Mouse (Mus musculus) midbrain, embryonic 11.5 days (tissue): ENCODE results near the gene Rangap1. TPM values are rescaled to one million over a fixed set of nuclear protein-coding genes. Genes with fewer than 3 reads are reported as not detected.
A peak's percentile ranks its signal among the peaks of the same experiment; 100 is the strongest.

Experiments used
- ATAC-seq: fragments of 200-750 bp; cut with Nextera tagmentation; 2 replicates; pipeline ENCODE4 v1.8.0; 2017; ENCODE audit warnings: moderate TSS enrichment, moderate library complexity; ENCODE audit not compliant: low FRiP score
- DNase-seq: peaks from one replicate; pipeline ENCODE4 v3.0.0; 2015; ENCODE audit warnings: low spot score; ENCODE audit errors: missing footprints
- H3K27ac ChIP-seq: fragments of 300-500 bp; sonication (generic); 2 replicates; pipeline ENCODE4 v1.5.1; 2014; ENCODE audit warnings: low read depth, low read length
- H3K27me3 ChIP-seq: fragments of 300-500 bp; sonication (generic); 2 replicates; pipeline ENCODE4 v1.6.1; 2014; ENCODE audit warnings: mild to moderate bottlenecking, low read length, moderate library complexity, mixed read lengths; ENCODE audit not compliant: control insufficient read depth, insufficient read depth
- H3K36me3 ChIP-seq: fragments of 300-500 bp; sonication (generic); 2 replicates; pipeline ENCODE4 v1.6.1; 2014; ENCODE audit warnings: mild to moderate bottlenecking, low read length, moderate library complexity, mixed read lengths; ENCODE audit not compliant: control insufficient read depth, insufficient read depth
- H3K4me1 ChIP-seq: fragments of 300-500 bp; sonication (generic); 2 replicates; pipeline ENCODE4 v1.6.1; 2014; ENCODE audit warnings: low read length; ENCODE audit not compliant: control insufficient read depth, insufficient read depth
- H3K4me2 ChIP-seq: fragments of 300-500 bp; sonication (generic); 2 replicates; pipeline ENCODE4 v1.6.1; 2014; ENCODE audit warnings: mild to moderate bottlenecking, moderate library complexity
- H3K4me3 ChIP-seq: fragments of 300-500 bp; sonication (generic); 2 replicates; pipeline ENCODE4 v1.5.1; 2014; ENCODE audit warnings: low read depth, low read length
- H3K9ac ChIP-seq: fragments of 300-500 bp; sonication (generic); 2 replicates; pipeline ENCODE4 v1.6.1; 2014; ENCODE audit warnings: low read length
- H3K9me3 ChIP-seq: fragments of 300-500 bp; sonication (generic); 2 replicates; pipeline ENCODE4 v1.6.1; 2016; ENCODE audit warnings: low read length; ENCODE audit not compliant: control insufficient read depth
- whole genome bisulfite sequencing: fragments of 180-500 bp; shearing (Covaris S2); extraction: QIAGEN DNeasy Blood & Tissue Kit; methylation state at CpG from one replicate; pipeline ENCODE4 v1.1.7; 2014; 5-methylcytosine and 5-hydroxymethylcytosine counted together
- polyA plus RNA-seq: library from polyadenylated mRNA; unstranded; fragments of >200 nt; fragmentation: Nextera tagmentation; extraction: Ambion mirVana; gene quantifications from 2 replicates; pipeline ENCODE4 v1.2.1, GENCODE M21; 2014

Gene Rangap1
- 152 and 156 TPM in 2 replicates for polyA plus RNA-seq

DNA sequence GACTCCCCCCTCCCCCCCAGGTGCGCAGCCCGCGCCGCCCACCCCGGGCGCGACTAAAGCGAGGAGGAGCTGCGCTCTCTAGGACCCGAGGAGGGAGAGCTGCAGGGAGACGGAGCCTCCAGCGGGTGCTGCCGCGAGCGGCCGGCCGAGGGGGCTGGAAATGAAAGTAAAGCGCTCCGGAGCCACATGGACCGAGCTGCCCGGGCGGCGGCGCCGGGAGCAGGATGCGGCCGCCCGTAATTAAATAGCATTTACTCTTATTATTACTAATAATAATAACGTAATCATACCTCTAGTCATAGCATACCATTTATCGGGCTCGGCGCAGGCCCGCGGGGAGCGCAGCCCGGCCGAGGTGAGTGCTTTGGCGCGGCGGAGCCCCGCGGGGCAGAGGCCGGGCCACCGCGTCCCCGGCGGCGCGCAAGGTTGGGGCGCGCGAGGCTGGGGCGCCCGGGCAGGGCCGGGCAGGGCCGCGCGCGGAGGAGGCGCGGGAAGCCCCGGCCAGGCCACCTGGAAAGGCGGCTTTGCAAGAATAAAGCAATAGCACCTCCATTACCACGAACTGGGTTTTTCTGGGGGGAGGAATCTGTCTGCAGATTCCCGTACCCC lies at the start of gene Rangap1, which contains the start of gene Zc3h7b:
TSS of gene Rangap1 (minus strand) at position 539 of the 609 bp plus-strand sequence.
TSS of gene Zc3h7b (plus strand) at position 66 of the 609 bp plus-strand sequence.
- Histone ChIP-seq H3K4me2 (peak within 1 kb of the TSS; percentile 85), H3K4me1 (peaks cover 12% of the 10 kb centered on the region), H3K9me3 (no peaks in the 10 kb centered on the region), H3K9ac (peak within 1 kb of the TSS; percentile 99), H3K27me3 (no peaks in the 10 kb centered on the region), H3K27ac (peak within 1 kb of the TSS; percentile 88), H3K4me3 (peak within 1 kb of the TSS; percentile 91), H3K36me3 (no peaks in the 10 kb centered on the region)
- WGBS: under 1% methylated on average over 63 of the region's 65 CpGs
- DNase-seq: peak; percentile 96
- peak; percentile 80 for ATAC-seq

DNA sequence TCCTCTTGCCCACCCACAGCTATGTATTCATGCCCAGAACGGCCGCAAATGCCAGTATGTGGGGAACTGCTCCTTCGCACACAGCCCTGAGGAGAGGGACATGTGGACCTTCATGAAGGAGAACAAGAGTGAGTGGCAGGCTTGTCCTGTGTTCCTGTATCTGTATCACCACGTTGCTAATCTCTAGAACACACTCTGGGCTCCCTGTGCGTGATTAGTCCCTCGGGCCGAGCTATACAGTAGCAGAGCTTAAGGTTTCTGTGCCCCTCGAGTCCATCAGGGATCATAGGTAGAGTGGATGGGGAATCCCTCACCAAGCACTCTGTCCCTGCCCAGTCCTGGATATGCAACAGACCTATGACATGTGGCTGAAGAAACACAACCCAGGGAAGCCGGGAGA lies 47.1 kb upstream of the Rangap1 start:
- Histone ChIP-seq H3K4me2 (no peak overlapping the region), H3K27me3 (no peaks in the 10 kb centered on the region), H3K4me3 (no peak overlapping the region), H3K9me3 (no peaks in the 10 kb centered on the region), H3K27ac (no peak overlapping the region), H3K4me1 (no peaks in the 10 kb centered on the region), H3K9ac (no peak overlapping the region), H3K36me3 (peaks cover 22% of the 10 kb centered on the region)
- 92% methylated on average over 9 of the region's 9 CpGs for WGBS
- DNase-seq (no peak), ATAC-seq (no peak)

DNA sequence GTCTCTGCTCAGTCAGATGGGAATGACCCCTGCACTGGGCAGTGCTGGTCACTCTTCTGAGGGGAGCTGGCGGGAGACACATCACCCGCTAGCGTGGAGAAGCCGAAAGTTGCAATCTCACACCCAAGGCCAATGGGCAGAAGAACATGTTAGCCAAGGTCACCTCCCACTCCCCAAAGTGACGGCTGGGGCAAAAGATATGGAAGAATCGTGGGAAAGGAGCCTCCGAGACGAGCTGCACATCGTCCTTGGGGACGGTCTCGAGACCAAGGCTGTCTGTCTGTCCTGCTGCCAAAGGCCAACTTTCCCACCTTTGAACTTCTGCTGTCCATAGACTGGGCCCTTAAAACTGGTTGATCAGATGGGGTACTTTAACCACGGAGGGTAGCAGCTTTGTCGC lies 42.2 kb upstream of the Rangap1 start:
- Histone ChIP-seq H3K9me3 (no peaks in the 10 kb centered on the region), H3K27ac (no peak overlapping the region), H3K36me3 (peaks cover 23% of the 10 kb centered on the region), H3K4me2 (no peak overlapping the region), H3K9ac (no peak overlapping the region), H3K4me3 (no peak overlapping the region), H3K4me1 (no peaks in the 10 kb centered on the region), H3K27me3 (no peaks in the 10 kb centered on the region)
- 94% methylated on average over 13 of the region's 13 CpGs for WGBS
- ATAC-seq (no peak), DNase-seq (no peak)

DNA sequence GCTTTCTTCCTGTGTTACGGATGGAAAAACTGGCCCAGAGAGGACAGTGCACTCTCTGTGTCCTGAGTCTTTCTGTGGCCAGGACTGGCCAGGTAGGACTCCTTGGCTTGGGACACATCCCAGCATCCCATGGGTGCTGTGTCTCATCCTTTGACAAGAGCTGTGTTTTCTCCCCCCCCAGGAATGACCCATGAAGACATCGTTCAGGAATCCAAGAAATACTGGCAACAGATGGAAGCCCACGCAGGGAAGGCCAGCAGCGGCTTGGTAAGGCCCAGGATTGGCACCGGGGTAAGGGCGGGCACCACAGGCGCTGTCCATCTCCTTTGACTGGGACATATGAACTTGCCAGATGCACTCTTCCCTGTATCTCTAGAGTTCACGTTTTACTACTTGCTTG lies 40.4 kb upstream of the Rangap1 start:
- 94% methylated on average over 8 of the region's 8 CpGs for WGBS
- ATAC-seq: no peak

DNA sequence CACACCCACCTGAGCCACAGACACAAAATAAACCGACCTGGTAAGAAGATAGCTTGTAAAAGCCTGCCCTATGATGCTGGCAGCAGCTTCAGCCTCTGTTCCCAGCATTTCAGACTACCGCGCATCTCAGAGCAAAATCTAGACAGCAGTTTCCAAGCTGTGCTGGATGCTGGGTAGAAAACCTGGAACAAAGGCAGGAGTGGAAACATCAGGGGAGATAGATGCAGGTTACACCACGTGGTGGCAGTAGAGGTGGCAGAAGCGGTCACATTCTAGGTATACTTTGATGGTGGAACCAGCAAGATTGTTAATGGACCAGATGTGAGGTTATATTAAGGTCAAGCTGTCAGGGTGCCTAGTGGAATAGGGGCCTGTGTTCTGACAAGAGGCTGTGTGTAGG lies 39.4 kb upstream of the Rangap1 start:
- no peak for DNase-seq
- peaks cover 23% of the 10 kb centered on the region for H3K36me3 ChIP-seq
- no peak for ATAC-seq
- H3K4me1 ChIP-seq: no peaks in the 10 kb centered on the region
- no peak overlapping the region for H3K9ac ChIP-seq
- H3K9me3 ChIP-seq: no peaks in the 10 kb centered on the region
- H3K27me3 ChIP-seq: no peaks in the 10 kb centered on the region
- H3K4me2 ChIP-seq: no peak overlapping the region
- no peak overlapping the region for H3K4me3 ChIP-seq
- WGBS: 76% methylated on average over 5 of the region's 5 CpGs
- no peak overlapping the region for H3K27ac ChIP-seq

More for the DNA sequence above, 40.4 kb upstream of the Rangap1 start:
- Histone ChIP-seq H3K9me3 (no peaks in the 10 kb centered on the region), H3K4me1 (no peaks in the 10 kb centered on the region), H3K4me2 (no peak overlapping the region), H3K9ac (no peak overlapping the region), H3K4me3 (no peak overlapping the region), H3K27ac (no peak overlapping the region), H3K36me3 (peaks cover 17% of the 10 kb centered on the region), H3K27me3 (no peaks in the 10 kb centered on the region)
- no peak for DNase-seq

DNA sequence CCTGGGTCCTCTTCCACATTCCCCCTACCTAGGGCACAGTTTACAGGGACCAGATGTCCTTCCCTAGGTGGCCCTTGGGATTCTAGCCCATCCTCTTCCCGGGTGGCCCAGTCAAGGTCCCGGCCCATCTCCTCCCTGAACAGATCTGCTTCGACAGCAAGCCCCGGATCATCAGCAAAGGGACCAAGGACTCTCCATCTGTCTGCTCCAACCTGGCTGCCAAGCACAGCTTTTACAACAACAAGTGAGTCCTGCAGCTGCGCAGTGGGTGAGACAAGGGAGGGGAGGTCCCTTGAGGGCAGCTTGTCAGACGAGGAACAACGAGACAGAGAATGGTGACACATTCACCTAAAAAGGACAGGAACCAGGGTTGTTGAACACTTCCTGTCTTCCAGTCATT lies 36.5 kb upstream of the Rangap1 start:
- ATAC-seq (no peak), DNase-seq (no peak)
- H3K4me3 ChIP-seq: no peak overlapping the region
- no peak overlapping the region for H3K27ac ChIP-seq
- H3K9ac ChIP-seq: no peak overlapping the region
- H3K36me3 ChIP-seq: peaks cover 29% of the 10 kb centered on the region
- 92% methylated on average over 7 of the region's 7 CpGs for WGBS
- no peaks in the 10 kb centered on the region for H3K4me1 ChIP-seq
- H3K9me3 ChIP-seq: no peaks in the 10 kb centered on the region
- no peaks in the 10 kb centered on the region for H3K27me3 ChIP-seq
- no peak overlapping the region for H3K4me2 ChIP-seq

DNA sequence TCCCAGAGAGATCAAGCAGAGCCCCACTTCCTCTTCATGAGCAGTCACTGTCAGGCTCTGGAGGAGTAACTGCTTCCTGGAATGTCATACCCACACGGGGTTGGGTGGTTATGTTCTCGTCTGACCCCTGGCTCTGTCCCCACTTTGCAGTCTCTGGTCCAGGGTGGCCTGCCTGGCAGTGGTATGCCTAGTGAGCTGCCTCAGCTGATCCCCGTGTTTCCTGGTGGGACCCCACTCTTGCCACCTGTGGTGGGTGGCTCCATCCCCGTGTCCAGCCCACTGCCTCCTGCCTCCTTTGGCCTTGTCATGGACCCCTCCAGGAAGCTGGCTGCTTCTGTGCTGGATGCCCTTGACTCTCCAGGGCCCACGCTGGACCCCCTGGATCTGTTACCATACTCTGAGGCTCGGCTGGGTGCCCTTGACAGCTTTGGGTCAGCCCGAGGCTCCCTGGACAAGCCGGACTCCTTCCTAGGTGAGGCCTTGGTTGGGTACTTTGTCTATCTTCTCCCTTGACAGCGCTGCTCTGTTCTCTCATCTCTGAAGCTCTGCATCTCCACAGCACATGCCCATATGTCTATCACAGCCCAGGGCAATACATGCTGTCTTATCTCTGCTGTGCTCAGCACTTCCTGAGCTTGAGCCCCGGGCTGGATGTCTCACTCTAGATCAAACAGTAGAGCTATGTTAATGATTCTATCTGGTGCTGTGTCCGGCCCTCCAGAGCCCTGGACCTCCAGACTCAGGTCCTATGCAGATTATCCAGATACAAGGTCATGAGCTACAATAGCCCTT lies 31.5 kb upstream of the Rangap1 start:
- H3K4me1 ChIP-seq: no peaks in the 10 kb centered on the region
- WGBS: 90% methylated on average over 11 of the region's 11 CpGs
- no peaks in the 10 kb centered on the region for H3K27me3 ChIP-seq
- H3K36me3 ChIP-seq: peaks cover 30% of the 10 kb centered on the region
- H3K4me2 ChIP-seq: no peak overlapping the region
- DNase-seq: no peak
- H3K4me3 ChIP-seq: no peak overlapping the region
- H3K9me3 ChIP-seq: no peaks in the 10 kb centered on the region
- no peak overlapping the region for H3K27ac ChIP-seq
- no peak for ATAC-seq
- H3K9ac ChIP-seq: no peak overlapping the region

DNA sequence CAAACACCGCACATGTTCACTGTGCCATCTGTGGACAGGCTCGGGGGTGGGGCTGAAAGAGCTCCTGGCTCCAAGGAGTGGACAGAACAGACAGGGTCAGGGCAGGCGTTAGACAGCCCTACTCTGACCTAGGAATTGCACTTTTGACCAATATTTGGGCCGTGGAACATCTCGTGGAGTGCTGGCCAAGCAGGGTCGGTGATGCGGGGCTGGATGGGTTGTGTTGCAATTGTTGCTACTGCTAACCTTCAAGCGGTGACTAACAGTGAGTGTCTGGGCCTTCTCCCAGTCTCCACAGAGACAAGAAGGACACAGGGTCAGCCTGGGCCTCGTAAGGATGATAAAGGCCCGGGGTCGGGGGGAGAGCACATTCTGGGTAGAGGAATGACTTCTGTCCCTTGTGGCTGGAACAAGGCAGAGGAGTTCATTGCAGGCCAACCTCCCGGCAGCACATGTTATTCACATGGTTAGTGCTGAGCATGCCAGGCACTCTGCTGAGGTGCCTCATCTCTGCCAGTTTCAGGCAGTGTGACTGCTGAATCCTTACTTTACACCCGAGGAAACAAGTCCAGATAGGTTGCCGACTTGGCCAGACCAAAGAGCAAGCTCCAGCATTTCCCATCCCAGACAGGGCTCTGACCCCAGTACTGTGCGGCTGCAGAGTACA lies 29.3 kb upstream of the Rangap1 start:
- DNase-seq: no peak
- Histone ChIP-seq H3K4me2 (no peak overlapping the region), H3K9ac (no peak overlapping the region), H3K4me3 (no peak overlapping the region), H3K9me3 (no peaks in the 10 kb centered on the region), H3K27me3 (no peaks in the 10 kb centered on the region), H3K27ac (no peak overlapping the region), H3K4me1 (no peaks in the 10 kb centered on the region), H3K36me3 (peaks cover 27% of the 10 kb centered on the region)
- no peak for ATAC-seq
- 91% methylated on average over 15 of the region's 15 CpGs for WGBS
